Mouse (Mus musculus): ENCODE results near the gene Slc47a2.

DNA sequence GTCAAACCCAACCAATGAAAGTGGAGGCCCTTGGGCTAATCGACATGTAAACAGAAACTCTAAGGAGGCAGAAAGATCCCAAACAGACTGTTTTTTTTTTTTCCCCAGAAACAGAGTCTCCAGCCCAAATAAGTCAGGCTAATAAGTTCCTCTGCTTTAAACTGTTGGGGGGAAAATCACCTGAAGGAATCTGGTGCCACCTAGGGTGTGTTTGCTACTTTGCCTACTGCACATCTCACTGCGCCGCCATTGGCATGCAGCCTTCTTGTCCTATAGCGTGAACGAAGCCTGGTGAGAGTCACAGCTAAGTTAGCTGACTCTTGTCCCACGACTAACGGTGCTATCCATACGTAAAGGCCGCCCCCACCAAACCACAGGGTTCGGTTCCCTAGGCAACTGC, 5.1 kb downstream of the Slc47a2 start:
- no peak for TF ChIP-seq MAFK (IDR thresholded peaks at IDR 0.05; ENCODE audit: insufficient read depth, low read depth, low read length)
- no peak for TF ChIP-seq ZC3H11A (IDR thresholded peaks at IDR 0.05; ENCODE audit: borderline replicate concordance, low read depth, low read length)
